Mouse (Mus musculus) CD4-positive helper T cell, adult 2 months (primary cell): ENCODE data around the gene Fabp2.
"Not testable (repeated sequence)": the region's sequence is repeated elsewhere in the genome, so short reads cannot be mapped to it uniquely, and the experiment has no call there.

Experiments
- DNase-seq: peaks from one replicate; pipeline ENCODE4 v3.0.0-alpha.2; 2012; ENCODE audit warnings: low read depth, missing footprints, low spot score

Fabp2 gene

DNA sequence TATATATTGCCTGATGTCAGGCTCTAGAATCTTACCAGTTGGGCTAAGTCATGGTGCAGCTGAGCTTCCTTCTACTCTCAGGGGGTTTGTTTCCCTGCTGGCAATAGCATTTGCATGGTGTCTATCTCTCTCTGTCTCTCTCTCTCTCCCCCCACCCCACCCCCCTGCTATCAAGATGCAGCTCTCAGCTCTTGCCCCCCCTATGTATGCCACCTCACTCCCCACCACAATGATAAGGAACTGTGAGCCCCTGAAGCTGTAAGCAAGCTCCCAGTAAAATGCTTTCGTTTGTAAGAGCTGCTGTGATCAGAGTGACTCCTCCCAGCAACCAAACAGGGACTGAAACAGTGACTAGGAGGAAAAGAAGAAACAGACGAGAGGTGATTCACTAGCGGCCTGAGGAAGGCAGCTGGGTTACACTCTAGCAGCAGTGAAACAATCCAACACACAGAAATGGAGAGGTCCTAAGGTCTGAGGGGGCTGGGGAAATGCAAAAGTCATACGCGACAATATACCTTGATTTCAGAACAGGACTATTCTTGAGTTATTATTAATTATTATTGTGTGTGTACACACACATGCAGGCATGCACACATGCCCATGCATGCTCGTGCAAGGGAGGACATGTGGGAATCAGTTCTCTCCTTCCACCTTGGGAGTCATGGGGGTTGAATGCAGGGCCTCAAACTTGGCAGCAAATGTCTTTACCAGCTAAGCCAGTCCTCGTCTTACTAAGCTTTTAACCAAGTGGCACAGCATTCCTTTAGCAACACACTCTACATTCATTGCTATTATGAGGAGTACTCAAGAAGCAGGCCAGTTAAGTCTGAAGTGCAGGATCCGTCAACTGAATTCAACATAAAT lies 25.9 kb downstream of the Fabp2 start:
- no peak for DNase-seq

DNA sequence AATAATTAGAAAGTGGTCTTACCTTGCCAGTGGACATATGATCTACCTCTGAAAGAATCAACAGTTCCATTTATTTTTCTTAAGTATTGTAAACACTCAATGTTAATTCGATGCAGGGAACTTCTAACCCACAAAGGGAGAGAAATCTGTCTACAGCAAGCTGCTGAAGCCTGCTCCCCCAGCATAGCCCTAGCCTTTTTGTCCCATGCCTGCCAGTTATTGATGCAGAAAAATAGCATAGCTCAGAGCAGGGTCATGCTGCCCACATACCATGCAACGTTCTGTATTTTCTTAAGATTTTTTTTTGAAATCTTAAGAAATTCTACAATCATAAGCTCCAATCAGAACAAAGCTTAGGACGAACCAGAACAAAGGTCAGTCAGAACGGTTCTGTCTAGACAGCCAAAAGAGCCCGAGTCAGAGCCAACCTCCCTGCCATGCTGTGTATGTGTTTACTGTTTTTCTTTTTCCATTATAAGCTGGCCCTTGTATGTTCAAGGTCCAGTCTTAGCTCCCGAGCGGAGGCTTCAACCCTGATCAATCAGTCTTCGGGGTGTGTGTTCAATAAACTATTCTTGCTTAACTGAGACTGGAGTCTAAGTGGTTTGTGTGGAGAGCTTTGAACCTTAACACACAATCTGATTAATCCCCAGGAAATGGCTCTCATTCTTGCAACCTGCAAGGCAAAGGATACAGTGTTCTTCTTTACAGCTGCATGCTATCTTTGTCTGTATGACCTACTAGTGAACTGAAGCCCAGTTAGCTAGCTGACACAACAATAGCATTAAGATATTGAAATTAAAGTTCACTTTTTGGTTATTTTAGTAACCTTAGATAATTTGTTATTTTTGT lies 27.0 kb downstream of the Fabp2 start:
- no peak for DNase-seq

DNA sequence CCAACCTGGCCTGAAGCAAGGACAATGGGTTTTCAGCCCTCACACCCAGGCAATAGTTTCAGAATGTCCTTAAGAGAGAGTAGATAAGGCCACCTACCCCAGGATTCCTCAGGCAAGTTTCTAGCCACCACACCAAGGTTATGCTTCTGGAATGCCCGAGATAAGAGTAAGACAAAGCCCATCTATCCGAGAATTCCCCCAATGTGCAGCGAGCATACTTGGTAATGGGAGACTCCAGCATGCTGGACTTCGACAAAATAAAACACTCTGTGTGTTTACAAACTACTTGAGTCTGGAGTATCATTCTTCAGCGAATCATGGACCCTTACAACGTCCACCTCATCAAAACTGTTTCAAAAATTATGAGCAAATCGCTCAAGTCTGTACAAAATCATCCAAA lies 28.3 kb downstream of the Fabp2 start:
- no peak for DNase-seq

DNA sequence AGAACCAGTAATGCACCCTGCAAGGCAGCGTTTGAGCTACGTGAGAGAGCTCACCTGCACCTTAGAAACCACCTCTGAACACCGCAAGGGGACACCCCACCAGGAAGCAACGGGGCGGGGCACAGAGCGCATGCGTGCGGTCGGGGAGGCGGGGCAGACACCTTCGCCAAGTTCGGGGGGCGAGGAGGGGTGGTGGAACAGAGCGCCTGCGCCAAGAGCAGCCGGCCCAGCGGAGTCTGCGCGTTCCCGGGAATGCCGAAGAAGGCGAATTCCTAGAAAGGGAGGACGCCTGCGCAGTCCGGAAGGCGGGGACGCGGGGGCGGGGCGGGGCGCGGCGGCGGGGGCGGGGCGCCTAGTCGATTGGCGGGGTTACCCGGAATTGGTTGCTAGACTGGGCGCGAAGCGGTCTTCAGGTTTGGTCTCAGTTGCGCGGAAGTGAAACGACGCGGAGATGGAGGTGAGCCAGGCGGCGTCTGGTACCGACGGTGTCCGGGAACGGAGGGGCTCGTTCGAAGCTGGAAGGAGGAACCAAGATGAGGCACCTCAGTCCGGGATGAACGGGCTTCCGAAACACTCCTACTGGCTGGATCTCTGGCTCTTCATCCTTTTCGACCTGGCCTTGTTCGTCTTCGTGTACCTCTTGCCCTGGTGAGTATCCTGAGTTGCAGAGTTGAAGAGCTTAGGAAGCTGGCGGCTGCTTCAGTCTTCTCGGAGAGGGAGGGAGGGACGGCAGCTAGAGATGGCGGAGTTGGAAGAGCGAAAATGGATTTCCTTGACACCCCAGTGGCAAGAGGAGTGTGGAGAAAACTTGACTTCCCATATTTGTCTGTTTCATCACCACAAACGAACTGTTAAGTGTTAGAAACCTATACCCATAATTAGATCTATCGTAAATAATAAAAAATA lies 29.4 kb downstream of the Fabp2 start, which contains the start of gene 1810037I17Rik:
TSS of gene 1810037I17Rik (plus strand) at position 195 of the 906 bp plus-strand sequence.
- DNase-seq = peak; percentile 91

DNA sequence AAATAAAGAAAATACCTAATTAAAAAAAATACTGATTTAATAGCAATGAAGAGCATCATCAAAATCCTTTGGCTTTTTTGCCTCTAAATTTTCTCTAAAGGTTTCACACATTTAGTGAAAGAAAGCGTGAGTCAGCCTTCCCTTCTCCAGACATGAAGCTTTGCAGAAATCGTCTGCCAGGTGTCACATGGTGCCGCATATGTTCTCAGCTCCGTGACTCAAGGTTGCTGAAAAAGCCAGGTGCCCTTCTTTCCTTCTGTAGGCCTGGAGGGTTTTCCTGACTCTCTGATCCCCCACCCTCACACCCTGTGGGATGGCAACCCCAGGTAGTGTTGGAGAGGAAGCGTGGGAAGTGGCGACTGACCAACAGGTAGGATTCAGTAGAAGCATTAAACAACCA lies 34.9 kb downstream of the Fabp2 start:
- DNase-seq = no peak

DNA sequence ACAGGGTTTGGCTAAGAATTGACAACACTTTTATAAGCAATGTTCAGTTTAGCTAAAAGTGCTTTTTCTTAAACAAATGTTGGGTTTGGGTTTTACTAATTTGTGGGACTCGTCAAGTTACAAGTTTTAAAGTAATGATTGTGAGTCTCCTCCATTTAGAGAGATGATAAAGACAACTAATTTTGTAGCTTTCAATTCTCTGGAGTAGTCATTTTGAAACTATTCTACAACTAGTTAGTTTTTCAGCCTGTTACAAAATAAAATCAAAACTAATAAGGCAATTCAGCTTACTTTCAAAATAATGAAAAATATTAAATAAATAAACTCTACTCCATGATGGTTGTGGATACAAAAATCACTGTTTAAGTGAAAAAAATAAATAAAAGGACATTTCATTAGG lies 37.6 kb downstream of the Fabp2 start:
- DNase-seq = no peak

DNA sequence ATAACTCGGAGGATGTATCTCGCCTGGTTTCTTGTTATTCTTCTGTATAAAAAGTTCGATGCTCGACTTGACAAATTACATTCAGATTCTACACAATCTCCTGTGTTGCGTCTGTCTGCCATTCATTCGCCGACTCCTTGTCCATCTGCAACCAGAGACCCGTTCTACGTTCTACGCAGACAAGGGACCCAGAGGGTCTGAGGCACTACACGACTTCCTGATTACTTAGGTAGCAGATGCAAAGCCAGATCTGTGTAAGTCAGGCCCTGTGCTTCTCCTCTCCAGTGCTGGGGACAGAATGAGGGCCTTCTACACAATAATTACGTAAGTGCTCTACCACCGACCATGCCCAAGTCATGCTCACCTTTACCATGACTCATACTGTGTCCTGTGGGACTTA lies 42.3 kb downstream of the Fabp2 start:
- not testable (repeated sequence) for DNase-seq

DNA sequence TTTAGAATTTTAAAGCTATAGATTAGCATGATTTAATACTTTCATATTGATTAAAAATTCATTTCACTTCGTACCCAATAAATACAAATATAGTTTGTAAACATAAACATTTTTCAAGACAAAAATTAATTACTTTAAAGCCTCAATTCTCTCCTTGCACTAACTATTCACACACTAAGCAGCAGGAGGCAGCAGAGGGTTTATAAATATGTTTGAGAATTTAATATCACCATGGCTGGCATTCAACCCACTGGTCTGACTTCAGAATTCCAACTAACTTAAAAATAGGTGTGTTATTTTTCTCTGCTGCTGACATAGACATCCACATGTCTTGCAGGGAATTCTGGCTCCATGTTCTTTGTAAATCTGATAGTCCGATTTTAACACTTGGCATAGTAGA lies 44.3 kb downstream of the Fabp2 start:
- DNase-seq = peak; percentile 44

DNA sequence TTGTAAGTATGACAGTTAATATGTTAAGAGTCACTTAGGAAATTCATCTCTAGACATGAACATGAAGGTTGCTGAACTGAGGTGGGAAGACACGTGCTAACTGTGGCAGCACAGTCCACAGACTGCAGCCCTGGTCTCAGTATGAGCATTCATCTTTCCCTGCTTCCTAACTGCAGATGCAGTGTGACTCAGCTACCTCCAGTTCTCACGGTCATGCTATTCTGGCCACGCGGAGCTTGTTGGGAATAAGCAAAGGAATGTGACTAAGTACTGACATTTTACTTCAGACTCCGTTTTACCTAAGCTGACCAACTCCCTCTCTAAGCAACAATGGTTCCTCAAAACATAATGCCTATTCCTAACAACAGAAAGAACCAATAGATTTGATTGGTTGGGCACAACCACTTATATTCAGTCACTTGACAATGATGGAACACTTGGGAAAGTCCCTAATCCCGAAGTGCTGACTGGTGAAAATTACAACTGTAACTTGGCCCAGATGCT lies 48.6 kb downstream of the Fabp2 start:
- DNase-seq = no peak
